Mouse (Mus musculus): Measurements from ENCODE around the gene Elp5. TPM values are rescaled to one million over a fixed set of nuclear protein-coding genes. Genes with fewer than 3 reads are reported as not detected.

The Elp5 gene
- polyA plus RNA-seq, 1 experiment from 2014 or later = 112 TPM

GRCm38 (mm10) chr11:69998567-69999491 is 16.5 kb upstream of the Elp5 start:
- Histone ChIP-seq H3K4me3 (replicated peaks) (0 out of 2 replicates have a peak overlapping the region, but pooled peaks have one; percentile 2), H3K4me1 (peaks cover 59% of the 10 kb centered on the region), H3K27ac (replicated peaks) (no peak overlapping the region), H3K36me3 (peaks cover 34% of the 10 kb centered on the region), H3K4me2 (replicated peaks) (no peak overlapping the region), H3K27me3 (no peaks in the 10 kb centered on the region), H3K9ac (no peak overlapping the region), H3K9me3 (replicated peaks) (no peaks in the 10 kb centered on the region)
- no peak for ATAC-seq (ENCODE audit: insufficient number of reproducible peaks, low FRiP score, low TSS enrichment, low read depth)
- 88% methylated on average over 27 of the region's 27 CpGs for WGBS

DNA sequence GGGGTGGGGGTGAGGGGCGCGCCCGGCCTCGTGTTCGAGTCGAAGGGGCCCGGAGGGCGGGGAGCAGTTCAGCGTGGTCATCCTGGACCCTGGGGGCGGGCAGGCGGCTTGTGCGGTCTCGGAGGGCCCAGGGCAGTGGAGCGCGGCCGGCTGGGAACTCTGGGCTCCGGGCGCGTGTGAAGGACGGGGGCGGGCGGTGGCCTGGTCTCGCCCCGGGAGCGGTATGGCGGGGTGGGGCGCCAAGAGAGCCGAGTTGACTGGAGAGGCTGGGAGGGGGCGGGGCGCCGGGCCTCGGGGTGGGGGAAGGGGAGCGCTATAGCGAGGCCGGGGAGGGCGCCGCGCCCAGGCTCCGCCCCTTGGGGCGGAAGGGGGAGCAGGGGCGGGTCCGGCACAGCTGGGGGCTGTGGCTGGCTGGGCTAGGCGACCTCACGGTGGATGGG is 14.8 kb upstream of the Elp5 start:
- H3K27me3 ChIP-seq = no peaks in the 10 kb centered on the region
- ATAC-seq (ENCODE audit: insufficient number of reproducible peaks, low FRiP score, low TSS enrichment, low read depth) = peak; percentile 36
- H3K4me3 ChIP-seq (replicated peaks) = peak overlapping the region; percentile 95
- H3K4me2 ChIP-seq (replicated peaks) = peak overlapping the region; percentile 53
- peak overlapping the region; percentile 99 for H3K27ac ChIP-seq (replicated peaks)
- WGBS = 1% methylated on average over 34 of the region's 44 CpGs
- H3K9me3 ChIP-seq (replicated peaks) = no peaks in the 10 kb centered on the region
- peaks cover 52% of the 10 kb centered on the region for H3K4me1 ChIP-seq
- H3K9ac ChIP-seq = peak overlapping the region; percentile 97
- peaks cover 42% of the 10 kb centered on the region for H3K36me3 ChIP-seq

- peak overlapping the region; percentile 53 for H3K4me2 ChIP-seq (replicated peaks)
- under 1% methylated on average over 66 of the region's 66 CpGs for WGBS
- ATAC-seq (ENCODE audit: insufficient number of reproducible peaks, low FRiP score, low TSS enrichment, low read depth) = peak; percentile 5; the same call in 1 of the 2 replicates
These were observed 14.1 kb upstream of the Elp5 start for GRCm38 (mm10) chr11:69996161-69997061.

DNA sequence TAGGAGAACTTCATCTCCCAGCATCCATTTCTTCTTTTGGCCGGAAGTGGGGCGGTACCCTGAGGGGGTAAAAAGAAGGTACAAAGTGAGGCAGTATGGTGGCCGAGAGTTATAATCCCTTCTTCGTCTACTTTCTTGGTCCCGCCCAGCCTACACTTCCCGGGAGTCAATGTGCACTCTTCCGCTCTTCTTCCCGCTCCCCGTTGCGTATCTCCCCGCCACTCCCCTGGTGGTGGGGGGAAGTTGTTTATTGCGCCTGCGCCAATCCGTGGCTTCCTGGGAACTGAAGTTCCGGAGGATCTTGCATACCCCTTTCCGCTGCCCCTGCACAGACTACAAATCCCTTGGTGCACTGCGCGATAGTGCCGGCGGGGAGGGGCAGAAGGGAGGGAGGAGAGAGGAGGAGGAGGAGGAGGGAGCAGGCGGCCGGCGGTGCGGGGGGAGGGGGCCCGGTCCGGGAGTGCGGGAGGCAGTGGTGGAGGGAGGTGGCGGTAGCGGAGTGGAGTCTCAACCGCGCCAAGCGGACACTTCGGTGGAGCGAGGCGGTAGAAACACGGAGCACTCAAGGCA is 13.2 kb upstream of the Elp5 start, which contains the start of gene Phf23:
Phf23 (plus strand) TSS at position 387 of the 570 bp plus-strand sequence.
- Histone ChIP-seq H3K27ac (replicated peaks) (peak within 1 kb of the TSS; percentile 99), H3K9me3 (replicated peaks) (no peaks in the 10 kb centered on the region), H3K27me3 (no peaks in the 10 kb centered on the region), H3K4me3 (replicated peaks) (peak within 1 kb of the TSS; percentile 95), H3K4me2 (replicated peaks) (peak within 1 kb of the TSS; percentile 53), H3K36me3 (peaks cover 42% of the 10 kb centered on the region), H3K4me1 (peaks cover 44% of the 10 kb centered on the region), H3K9ac (peak within 1 kb of the TSS; percentile 97)
- peak; percentile 88 for ATAC-seq (ENCODE audit: insufficient number of reproducible peaks, low FRiP score, low TSS enrichment, low read depth)
- under 1% methylated on average over 36 of the region's 36 CpGs for WGBS

More at GRCm38 (mm10) chr11:69996161-69997061, 14.1 kb upstream of the Elp5 start:
- H3K4me3 ChIP-seq (replicated peaks) = peak overlapping the region; percentile 95
- peak overlapping the region; percentile 99 for H3K27ac ChIP-seq (replicated peaks)
- H3K9me3 ChIP-seq (replicated peaks) = no peaks in the 10 kb centered on the region
- peaks cover 46% of the 10 kb centered on the region for H3K4me1 ChIP-seq
- H3K36me3 ChIP-seq = peaks cover 42% of the 10 kb centered on the region
- H3K27me3 ChIP-seq = no peaks in the 10 kb centered on the region
- peak overlapping the region; percentile 97 for H3K9ac ChIP-seq

DNA sequence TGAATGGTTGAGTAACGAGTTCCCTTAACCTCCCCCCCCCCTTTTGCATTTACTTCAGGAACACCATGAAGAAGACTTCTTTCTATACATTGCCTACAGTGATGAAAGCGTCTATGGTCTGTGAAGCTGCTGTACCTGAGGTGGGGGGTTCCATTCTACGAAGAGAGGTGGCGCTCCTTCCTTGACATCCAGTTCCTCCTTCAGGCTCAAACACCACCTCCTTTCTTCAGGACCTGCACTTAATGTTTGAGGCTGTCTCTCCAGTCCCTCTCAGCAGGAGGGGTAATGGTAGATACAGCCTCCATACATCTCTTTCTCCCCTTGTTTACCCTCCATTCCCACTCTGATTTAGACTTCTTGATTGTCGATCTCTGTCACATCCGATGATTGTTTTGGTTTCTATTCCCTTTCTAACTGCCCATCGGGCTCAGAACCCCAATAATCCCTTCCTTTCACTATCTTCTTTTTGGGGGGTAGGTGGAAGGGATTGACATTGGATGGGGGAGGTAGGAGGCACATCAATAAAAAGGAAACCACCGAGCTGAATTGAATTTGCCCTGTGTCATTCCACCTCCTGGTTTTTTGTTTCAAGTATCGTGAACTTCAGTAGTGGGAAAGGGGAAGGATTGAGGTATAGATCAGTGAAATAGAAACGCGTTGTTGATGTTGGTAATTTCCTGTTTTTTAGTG is 12.2 kb upstream of the Elp5 start:
- no peak for ATAC-seq (ENCODE audit: insufficient number of reproducible peaks, low FRiP score, low TSS enrichment, low read depth)
- WGBS = 86% methylated on average over 11 of the region's 11 CpGs
- H3K9ac ChIP-seq = no peak overlapping the region
- H3K27ac ChIP-seq (replicated peaks) = 0 out of 2 replicates have a peak overlapping the region, but pooled peaks have one; percentile 17
- H3K36me3 ChIP-seq = peaks cover 44% of the 10 kb centered on the region
- H3K4me2 ChIP-seq (replicated peaks) = no peak overlapping the region
- no peaks in the 10 kb centered on the region for H3K9me3 ChIP-seq (replicated peaks)
- H3K4me3 ChIP-seq (replicated peaks) = no peak overlapping the region
- H3K27me3 ChIP-seq = no peaks in the 10 kb centered on the region
- peaks cover 40% of the 10 kb centered on the region for H3K4me1 ChIP-seq

- H3K36me3 ChIP-seq = peaks cover 44% of the 10 kb centered on the region
- H3K9me3 ChIP-seq (replicated peaks) = no peaks in the 10 kb centered on the region
- H3K4me3 ChIP-seq (replicated peaks) = peak overlapping the region; percentile 80
- no peaks in the 10 kb centered on the region for H3K27me3 ChIP-seq
- H3K9ac ChIP-seq = no peak overlapping the region
- no peak for ATAC-seq (ENCODE audit: insufficient number of reproducible peaks, low FRiP score, low TSS enrichment, low read depth)
- H3K27ac ChIP-seq (replicated peaks) = no peak overlapping the region
- WGBS = 83% methylated on average over 3 of the region's 3 CpGs
- H3K4me2 ChIP-seq (replicated peaks) = peak overlapping the region; percentile 73
- peaks cover 26% of the 10 kb centered on the region for H3K4me1 ChIP-seq
These were observed 10.6 kb upstream of the Elp5 start for GRCm38 (mm10) chr11:69992932-69993331.

DNA sequence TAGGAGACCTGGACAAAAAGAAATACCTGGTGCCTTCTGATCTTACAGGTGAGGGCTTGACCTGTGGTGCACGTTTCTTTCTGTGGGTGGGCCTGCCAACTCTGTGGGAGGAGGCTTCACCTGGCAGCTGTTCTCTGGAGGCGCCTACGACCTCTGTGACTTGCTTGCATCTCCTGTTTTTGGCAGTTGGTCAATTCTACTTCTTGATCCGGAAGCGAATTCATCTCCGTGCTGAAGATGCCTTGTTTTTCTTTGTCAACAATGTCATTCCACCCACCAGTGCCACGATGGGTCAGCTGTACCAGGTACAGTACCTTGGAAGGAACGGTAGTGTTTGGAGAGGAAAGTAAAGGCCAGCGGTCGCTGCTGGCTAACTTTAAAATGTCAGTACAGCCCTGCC is 10.1 kb upstream of the Elp5 start:
- Histone ChIP-seq H3K9ac (peak overlapping the region; percentile 39), H3K9me3 (replicated peaks) (no peaks in the 10 kb centered on the region), H3K36me3 (peaks cover 47% of the 10 kb centered on the region), H3K4me2 (replicated peaks) (peak overlapping the region; percentile 73), H3K4me3 (replicated peaks) (peak overlapping the region; percentile 80), H3K27ac (replicated peaks) (no peak overlapping the region), H3K27me3 (no peaks in the 10 kb centered on the region), H3K4me1 (peaks cover 21% of the 10 kb centered on the region)
- 76% methylated on average over 10 of the region's 10 CpGs for WGBS
- ATAC-seq (ENCODE audit: insufficient number of reproducible peaks, low FRiP score, low TSS enrichment, low read depth) = no peak

GRCm38 (mm10) chr11:69991711-69992110 is 9.4 kb upstream of the Elp5 start:
- Histone ChIP-seq H3K9ac (peak overlapping the region; percentile 87), H3K27me3 (no peaks in the 10 kb centered on the region), H3K36me3 (peaks cover 52% of the 10 kb centered on the region), H3K4me2 (replicated peaks) (peak overlapping the region; percentile 73), H3K4me1 (peaks cover 18% of the 10 kb centered on the region), H3K27ac (replicated peaks) (peak overlapping the region; percentile 97), H3K9me3 (replicated peaks) (no peaks in the 10 kb centered on the region), H3K4me3 (replicated peaks) (peak overlapping the region; percentile 80)
- ATAC-seq (ENCODE audit: insufficient number of reproducible peaks, low FRiP score, low TSS enrichment, low read depth) = peak; percentile 1; the same call in 1 of the 2 replicates
- WGBS = under 1% methylated on average over 15 of the region's 15 CpGs

DNA sequence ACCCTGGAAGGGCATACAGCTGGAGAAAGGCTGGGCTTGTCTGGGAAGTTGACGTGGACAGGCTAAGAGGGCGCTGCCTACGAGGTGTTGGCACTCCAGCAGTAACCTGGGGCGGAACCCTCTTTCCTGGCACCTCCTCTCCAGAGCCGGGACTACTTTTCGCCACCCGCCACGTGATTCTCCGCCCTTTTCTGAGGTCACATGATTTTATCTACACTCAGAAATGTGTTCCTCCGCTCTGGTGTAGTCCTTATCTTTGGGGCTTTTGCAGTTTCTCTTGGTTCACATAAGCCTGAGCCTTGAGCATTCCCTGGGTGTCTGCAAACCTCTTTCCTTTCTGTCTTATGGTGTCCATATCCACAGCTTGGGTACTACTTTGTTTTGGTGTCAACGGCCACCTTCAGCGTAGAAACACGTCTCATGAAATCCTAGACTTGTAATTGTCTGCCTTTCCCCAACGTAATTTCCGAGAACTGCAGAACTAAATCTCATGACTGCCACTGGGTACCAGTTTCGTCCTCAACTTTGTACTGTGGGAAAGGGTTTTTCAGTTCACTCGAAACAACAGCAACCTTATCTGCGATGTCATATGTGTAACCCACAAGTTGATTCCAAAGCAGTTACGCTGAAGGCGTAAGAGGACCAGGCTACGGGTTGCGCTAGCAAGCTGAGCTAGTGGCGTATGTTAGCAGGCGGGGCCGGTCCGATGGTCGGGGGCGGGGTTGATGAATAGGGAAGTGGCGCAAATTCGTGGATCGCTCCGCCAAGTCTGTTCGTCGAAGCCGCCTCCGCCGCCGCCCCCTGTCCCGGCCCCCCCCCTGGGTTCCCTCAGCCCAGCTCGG is 8.8 kb upstream of the Elp5 start, which contains the start of gene Gabarap:
Gabarap (plus strand) TSS at position 294 of the 842 bp plus-strand sequence.
- peaks cover 59% of the 10 kb centered on the region for H3K36me3 ChIP-seq
- ATAC-seq (ENCODE audit: insufficient number of reproducible peaks, low FRiP score, low TSS enrichment, low read depth) = peak; percentile 77
- peak within 1 kb of the TSS; percentile 97 for H3K27ac ChIP-seq (replicated peaks)
- H3K9ac ChIP-seq = peak within 1 kb of the TSS; percentile 87
- WGBS = under 1% methylated on average over 40 of the region's 40 CpGs
- no peaks in the 10 kb centered on the region for H3K9me3 ChIP-seq (replicated peaks)
- peak within 1 kb of the TSS; percentile 80 for H3K4me3 ChIP-seq (replicated peaks)
- H3K27me3 ChIP-seq = no peaks in the 10 kb centered on the region
- H3K4me2 ChIP-seq (replicated peaks) = peak within 1 kb of the TSS; percentile 73
- H3K4me1 ChIP-seq = peaks cover 18% of the 10 kb centered on the region
